Mouse (Mus musculus) liver, embryonic 16.5 days (tissue): ENCODE results near the gene Calm1. TPM values are rescaled to one million over a fixed set of nuclear protein-coding genes. Genes with fewer than 3 reads are reported as not detected.

Source experiments
- ATAC-seq: fragments of 200-750 bp; cut with Nextera tagmentation; 2 replicates; pipeline ENCODE4 v1.8.0; 2017; ENCODE audit warnings: low read depth, mild to moderate bottlenecking, moderate number of reproducible peaks, moderate library complexity
- H3K27ac ChIP-seq: fragments of 300-500 bp; sonication (generic); 2 replicates; pipeline ENCODE4 v1.5.1; 2014; ENCODE audit warnings: mild to moderate bottlenecking, low read length
- H3K27me3 ChIP-seq: fragments of 300-500 bp; sonication (generic); 2 replicates; pipeline ENCODE4 v1.6.1; 2014; ENCODE audit warnings: low read depth, low read length, mixed read lengths; ENCODE audit not compliant: control insufficient read depth, insufficient read depth
- H3K36me3 ChIP-seq: fragments of 300-500 bp; sonication (generic); 2 replicates; pipeline ENCODE4 v1.6.1; 2014; ENCODE audit warnings: mild to moderate bottlenecking; ENCODE audit not compliant: control insufficient read depth, insufficient read depth
- H3K4me1 ChIP-seq: fragments of 300-500 bp; sonication (generic); 2 replicates; pipeline ENCODE4 v1.6.1; 2014; ENCODE audit warnings: low read depth, low read length, mixed read lengths; ENCODE audit not compliant: control insufficient read depth
- H3K4me2 ChIP-seq: fragments of 300-500 bp; sonication (generic); 2 replicates; pipeline ENCODE4 v1.6.1; 2014; ENCODE audit warnings: low read depth, low read length, mixed read lengths
- H3K4me3 ChIP-seq: fragments of 300-500 bp; sonication (generic); 2 replicates; pipeline ENCODE4 v1.5.1; 2014; ENCODE audit warnings: low read depth, mild to moderate bottlenecking, low read length
- H3K9ac ChIP-seq: fragments of 300-500 bp; sonication (generic); 2 replicates; pipeline ENCODE4 v1.6.1; 2014; ENCODE audit warnings: low read depth, low read length
- H3K9me3 ChIP-seq: fragments of 300-500 bp; sonication (generic); replicated peaks from 2 replicates; pipeline ENCODE4 v1.6.1; 2016; ENCODE audit warnings: low read length; ENCODE audit not compliant: control insufficient read depth
- WGBS: fragments of 180-500 bp; shearing (Covaris S2); extraction: QIAGEN DNeasy Blood & Tissue Kit; methylation state at CpG from one replicate; pipeline ENCODE4 v1.1.7; 2014; ENCODE audit not compliant: insufficient replicate concordance; 5-methylcytosine and 5-hydroxymethylcytosine counted together
- polyA plus RNA-seq: library from polyadenylated mRNA; unstranded; fragments of >200 nt; fragmentation: Nextera tagmentation; extraction: Ambion mirVana; gene quantifications from 2 replicates; pipeline ENCODE4 v1.2.1, GENCODE M21; 2015

Gene Calm1
- polyA plus RNA-seq, 1 experiment from 2014 or later, result 413 TPM

DNA sequence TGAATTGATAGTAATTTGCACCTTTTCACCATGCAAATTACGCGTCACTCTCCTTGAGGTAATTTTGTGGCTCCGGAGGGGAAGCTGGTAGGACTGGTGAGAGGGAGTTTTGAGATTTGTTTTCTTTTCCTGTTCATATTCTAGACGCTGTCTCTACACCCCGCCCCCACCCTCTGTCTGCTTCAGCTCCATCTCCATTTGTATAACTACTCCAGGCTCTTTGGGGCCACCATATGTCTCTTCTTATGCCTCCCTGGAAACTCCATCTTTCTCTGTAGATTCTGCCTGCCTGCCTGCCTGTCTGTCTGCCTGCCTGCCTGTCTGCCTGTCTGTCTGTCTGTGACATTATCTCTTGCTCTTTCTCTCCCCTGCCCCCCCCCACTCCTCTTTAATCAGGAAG lies 26.8 kb downstream of the Calm1 start:
- WGBS, result 43% methylated on average over 5 of the region's 5 CpGs
- H3K9me3 ChIP-seq, result no peaks in the 10 kb centered on the region
- H3K4me1 ChIP-seq, result no peaks in the 10 kb centered on the region
- no peaks in the 10 kb centered on the region for H3K27me3 ChIP-seq
- no peak overlapping the region for H3K9ac ChIP-seq
- no peak overlapping the region for H3K4me3 ChIP-seq
- H3K36me3 ChIP-seq, result no peaks in the 10 kb centered on the region
- no peak for ATAC-seq
- no peak overlapping the region for H3K4me2 ChIP-seq
- H3K27ac ChIP-seq, result no peak overlapping the region

DNA sequence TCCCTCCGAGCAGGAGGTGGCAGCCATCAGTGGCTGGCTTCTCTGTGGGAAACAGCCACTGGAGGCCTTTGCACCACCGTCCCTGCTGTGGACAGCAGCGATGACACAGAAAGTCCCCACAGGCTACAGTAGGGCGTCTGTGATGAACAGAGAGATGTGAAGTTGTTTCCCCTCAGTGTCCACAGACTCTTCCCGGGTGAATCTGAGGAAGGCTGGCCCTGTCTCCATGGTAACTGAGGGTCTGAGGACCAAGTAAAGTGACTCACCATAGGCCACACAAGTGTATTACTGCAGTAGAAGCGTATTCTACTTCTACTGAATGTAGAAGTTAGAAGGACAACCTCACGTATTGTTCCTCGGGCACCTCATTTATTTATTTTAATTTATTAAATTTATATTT lies 27.4 kb downstream of the Calm1 start:
- Histone ChIP-seq H3K27ac (no peak overlapping the region), H3K4me1 (no peaks in the 10 kb centered on the region), H3K4me2 (no peak overlapping the region), H3K9ac (no peak overlapping the region), H3K9me3 (no peaks in the 10 kb centered on the region), H3K4me3 (no peak overlapping the region), H3K36me3 (no peaks in the 10 kb centered on the region), H3K27me3 (no peaks in the 10 kb centered on the region)
- 58% methylated on average over 8 of the region's 8 CpGs for WGBS
- ATAC-seq, result no peak

GRCm38 (mm10) chr12:100228041-100228725 lies 28.9 kb downstream of the Calm1 start:
- H3K9ac ChIP-seq, result no peak overlapping the region
- no peaks in the 10 kb centered on the region for H3K27me3 ChIP-seq
- WGBS, result 41% methylated on average over 11 of the region's 11 CpGs
- H3K9me3 ChIP-seq, result no peaks in the 10 kb centered on the region
- no peaks in the 10 kb centered on the region for H3K4me1 ChIP-seq
- H3K27ac ChIP-seq, result no peak overlapping the region
- no peak for ATAC-seq
- H3K4me2 ChIP-seq, result no peak overlapping the region
- no peak overlapping the region for H3K4me3 ChIP-seq
- no peaks in the 10 kb centered on the region for H3K36me3 ChIP-seq

GRCm38 (mm10) chr12:100234201-100234600 lies 35.0 kb downstream of the Calm1 start:
- no peak overlapping the region for H3K4me3 ChIP-seq
- H3K27ac ChIP-seq, result no peak overlapping the region
- no peaks in the 10 kb centered on the region for H3K36me3 ChIP-seq
- no peaks in the 10 kb centered on the region for H3K27me3 ChIP-seq
- WGBS, result 53% methylated on average over 5 of the region's 5 CpGs
- H3K4me1 ChIP-seq, result no peaks in the 10 kb centered on the region
- ATAC-seq, result no peak
- no peak overlapping the region for H3K9ac ChIP-seq
- no peaks in the 10 kb centered on the region for H3K9me3 ChIP-seq
- H3K4me2 ChIP-seq, result no peak overlapping the region

GRCm38 (mm10) chr12:100234919-100235318 lies 35.7 kb downstream of the Calm1 start:
- ATAC-seq, result no peak
- Histone ChIP-seq H3K36me3 (no peaks in the 10 kb centered on the region), H3K9me3 (no peaks in the 10 kb centered on the region), H3K27me3 (no peaks in the 10 kb centered on the region), H3K4me3 (no peak overlapping the region), H3K27ac (no peak overlapping the region), H3K9ac (no peak overlapping the region), H3K4me2 (no peak overlapping the region), H3K4me1 (no peaks in the 10 kb centered on the region)
- WGBS, result 67% methylated on average over 7 of the region's 7 CpGs

- Histone ChIP-seq H3K36me3 (no peaks in the 10 kb centered on the region), H3K4me1 (no peaks in the 10 kb centered on the region), H3K4me2 (no peak overlapping the region), H3K9ac (no peak overlapping the region), H3K27me3 (no peaks in the 10 kb centered on the region), H3K27ac (no peak overlapping the region), H3K9me3 (no peaks in the 10 kb centered on the region), H3K4me3 (no peak overlapping the region)
- 28% methylated on average over 5 of the region's 5 CpGs for WGBS
- no peak for ATAC-seq
These were observed 36.2 kb downstream of the Calm1 start for GRCm38 (mm10) chr12:100235423-100235822.

DNA sequence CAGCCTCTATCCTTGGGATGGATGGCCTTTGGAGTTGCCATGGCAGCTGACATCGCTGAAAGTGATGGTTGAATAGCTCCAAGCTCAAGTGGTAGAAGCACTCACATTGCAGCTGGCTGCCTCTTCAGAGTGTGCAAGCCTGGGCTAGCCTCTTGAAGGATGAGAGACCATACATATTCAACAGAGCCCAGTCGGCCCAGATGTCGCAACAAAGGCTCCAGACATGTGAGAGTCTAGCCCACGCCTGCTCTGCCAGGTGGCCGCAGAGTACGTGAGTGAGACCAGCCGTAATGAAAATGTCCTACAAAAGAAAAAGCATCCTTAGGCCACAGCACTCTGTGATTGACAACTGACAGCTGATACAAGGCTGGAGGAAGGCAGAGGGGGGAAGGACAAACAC lies 40.2 kb downstream of the Calm1 start:
- H3K36me3 ChIP-seq, result no peaks in the 10 kb centered on the region
- H3K9me3 ChIP-seq, result no peaks in the 10 kb centered on the region
- no peak for ATAC-seq
- H3K4me2 ChIP-seq, result no peak overlapping the region
- no peak overlapping the region for H3K9ac ChIP-seq
- H3K27me3 ChIP-seq, result no peaks in the 10 kb centered on the region
- 65% methylated on average over 7 of the region's 7 CpGs for WGBS
- no peaks in the 10 kb centered on the region for H3K4me1 ChIP-seq
- no peak overlapping the region for H3K27ac ChIP-seq
- no peak overlapping the region for H3K4me3 ChIP-seq

DNA sequence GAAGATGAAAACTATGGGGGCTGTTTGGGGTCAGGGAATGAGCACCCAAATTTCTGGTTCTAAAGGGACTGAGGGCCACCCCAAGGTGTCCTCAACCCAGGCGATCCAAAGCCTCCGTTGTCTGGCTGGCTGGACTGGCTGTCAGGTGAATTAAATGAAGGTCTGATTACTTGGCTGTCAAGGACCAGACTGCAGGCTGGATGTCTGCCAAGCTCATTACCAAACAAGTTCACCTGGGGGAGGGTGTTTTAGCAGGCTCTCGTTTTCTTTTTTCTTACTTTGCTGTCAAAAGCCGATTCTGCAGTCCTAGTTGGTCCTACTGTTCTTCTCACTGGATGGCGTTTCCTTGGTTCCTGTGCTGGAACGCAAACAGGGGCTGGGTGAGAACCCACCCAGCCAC lies 40.6 kb downstream of the Calm1 start:
- ATAC-seq, result no peak
- Histone ChIP-seq H3K9ac (no peak overlapping the region), H3K4me2 (no peak overlapping the region), H3K27me3 (no peaks in the 10 kb centered on the region), H3K27ac (no peak overlapping the region), H3K36me3 (no peaks in the 10 kb centered on the region), H3K4me3 (no peak overlapping the region), H3K4me1 (no peaks in the 10 kb centered on the region), H3K9me3 (no peaks in the 10 kb centered on the region)
- 69% methylated on average over 6 of the region's 6 CpGs for WGBS

GRCm38 (mm10) chr12:100241911-100242796 lies 42.9 kb downstream of the Calm1 start:
- Histone ChIP-seq H3K9me3 (no peaks in the 10 kb centered on the region), H3K27ac (no peak overlapping the region), H3K36me3 (no peaks in the 10 kb centered on the region), H3K27me3 (no peaks in the 10 kb centered on the region), H3K4me2 (no peak overlapping the region), H3K9ac (no peak overlapping the region), H3K4me3 (no peak overlapping the region), H3K4me1 (no peaks in the 10 kb centered on the region)
- WGBS, result 14% methylated on average over 22 of the region's 22 CpGs
- ATAC-seq, result peak; percentile 47; the same call in 1 of the 2 replicates
